Mouse (Mus musculus) midbrain, embryonic 14.5 days (tissue): ENCODE measurements around the gene C130050O18Rik. TPM values are rescaled to one million over a fixed set of nuclear protein-coding genes. Genes with fewer than 3 reads are reported as not detected.

ENCODE experiments used
- ATAC-seq: fragments of 200-750 bp; cut with Nextera tagmentation; 2 replicates; pipeline ENCODE4 v1.8.0; 2017; ENCODE audit warnings: moderate number of reproducible peaks, moderate library complexity; ENCODE audit not compliant: low FRiP score, low TSS enrichment
- DNase-seq: peaks from one replicate; pipeline ENCODE4 v3.0.0-alpha.2; 2015
- H3K27ac ChIP-seq: fragments of 300-500 bp; sonication (generic); replicated peaks from 2 replicates; pipeline ENCODE4 v1.5.1; 2014; ENCODE audit warnings: mild to moderate bottlenecking, low read depth, low read length, moderate library complexity
- H3K27me3 ChIP-seq: fragments of 300-500 bp; sonication (generic); 2 replicates; pipeline ENCODE4 v1.6.1; 2014; ENCODE audit warnings: low read length, control low read depth, mixed read lengths; ENCODE audit not compliant: control insufficient read depth, insufficient read depth
- H3K36me3 ChIP-seq: fragments of 300-500 bp; sonication (generic); 2 replicates; pipeline ENCODE4 v1.6.1; 2014; ENCODE audit warnings: low read length, control low read depth; ENCODE audit not compliant: control insufficient read depth, insufficient read depth
- H3K4me1 ChIP-seq: fragments of 300-500 bp; sonication (generic); 2 replicates; pipeline ENCODE4 v1.6.1; 2014; ENCODE audit warnings: mild to moderate bottlenecking, antibody characterized with exemption, low read length, control low read depth; ENCODE audit not compliant: control insufficient read depth, insufficient read depth
- H3K4me2 ChIP-seq: fragments of 300-500 bp; sonication (generic); 2 replicates; pipeline ENCODE4 v1.6.1; 2014; ENCODE audit warnings: mild to moderate bottlenecking, low read length, moderate library complexity
- H3K4me3 ChIP-seq: fragments of 300-500 bp; sonication (generic); replicated peaks from 2 replicates; pipeline ENCODE4 v1.5.1; 2014; ENCODE audit warnings: low read depth, low read length
- H3K9ac ChIP-seq: fragments of 300-500 bp; sonication (generic); replicated peaks from 2 replicates; pipeline ENCODE4 v1.6.1; 2014; ENCODE audit warnings: mild to moderate bottlenecking, low read length, moderate library complexity
- H3K9me3 ChIP-seq: fragments of 300-500 bp; sonication (generic); 2 replicates; pipeline ENCODE4 v1.6.1; 2016; ENCODE audit warnings: low read length, control low read depth, mixed read lengths; ENCODE audit not compliant: control insufficient read depth
- WGBS: fragments of 180-500 bp; shearing (Covaris S2); extraction: QIAGEN DNeasy Blood & Tissue Kit; methylation state at CpG from one replicate; pipeline ENCODE4 v1.1.7; 2014; 5-methylcytosine and 5-hydroxymethylcytosine counted together
- polyA plus RNA-seq: library from polyadenylated mRNA; unstranded; fragments of >200 nt; fragmentation: Nextera tagmentation; extraction: Ambion mirVana; gene quantifications from 2 replicates; pipeline ENCODE4 v1.2.1, GENCODE M21; 2014

The C130050O18Rik gene
- polyA plus RNA-seq, 1 experiment from 2014 or later, result 0.29 TPM

DNA sequence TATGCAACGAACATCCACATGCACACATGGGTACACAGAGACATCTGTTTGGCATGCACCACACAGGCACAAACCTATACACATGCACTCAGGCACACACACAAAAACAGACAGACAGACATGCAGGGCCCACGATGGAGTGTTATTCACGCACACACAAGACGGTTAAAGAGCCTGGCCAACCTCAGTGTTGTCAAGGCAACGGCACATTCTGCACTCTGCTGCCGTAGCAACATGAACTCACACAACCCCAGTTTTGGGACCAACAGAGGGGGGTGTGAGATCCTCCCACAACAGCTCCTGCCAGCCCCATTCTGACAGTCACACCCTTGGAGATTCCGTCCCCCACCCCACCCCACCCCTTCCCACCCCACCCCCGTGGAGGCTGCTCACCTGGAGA is 29.9 kb downstream of the C130050O18Rik start:
- Histone ChIP-seq H3K36me3 (no peaks in the 10 kb centered on the region), H3K9ac (no peak overlapping the region), H3K27ac (peak overlapping the region; percentile 58), H3K9me3 (no peaks in the 10 kb centered on the region), H3K4me1 (peaks cover 33% of the 10 kb centered on the region), H3K4me2 (no peak overlapping the region), H3K27me3 (no peaks in the 10 kb centered on the region), H3K4me3 (no peak overlapping the region)
- 11% methylated on average over 8 of the region's 8 CpGs for WGBS
- ATAC-seq (peak; percentile 72), DNase-seq (peak; percentile 80)

GRCm38 (mm10) chr5:139437769-139438168 is 32.7 kb downstream of the C130050O18Rik start:
- H3K9me3 ChIP-seq, result no peaks in the 10 kb centered on the region
- no peaks in the 10 kb centered on the region for H3K27me3 ChIP-seq
- no peak for ATAC-seq
- H3K4me3 ChIP-seq, result no peak overlapping the region
- H3K27ac ChIP-seq, result no peak overlapping the region
- WGBS, result 99% methylated on average over 4 of the region's 4 CpGs
- no peak for DNase-seq
- H3K4me2 ChIP-seq, result no peak overlapping the region
- H3K9ac ChIP-seq, result no peak overlapping the region
- no peaks in the 10 kb centered on the region for H3K36me3 ChIP-seq
- H3K4me1 ChIP-seq, result peaks cover 27% of the 10 kb centered on the region

GRCm38 (mm10) chr5:139438440-139438839 is 33.4 kb downstream of the C130050O18Rik start:
- Histone ChIP-seq H3K4me1 (peaks cover 27% of the 10 kb centered on the region), H3K4me3 (no peak overlapping the region), H3K4me2 (no peak overlapping the region), H3K36me3 (no peaks in the 10 kb centered on the region), H3K9ac (no peak overlapping the region), H3K27ac (no peak overlapping the region; the same call in 1 of the 2 replicates), H3K27me3 (no peaks in the 10 kb centered on the region), H3K9me3 (no peaks in the 10 kb centered on the region)
- no peak for ATAC-seq
- WGBS, result 42% methylated on average over 12 of the region's 12 CpGs
- DNase-seq, result no peak

- DNase-seq, result no peak
- no peak for ATAC-seq
- H3K36me3 ChIP-seq, result no peaks in the 10 kb centered on the region
- no peak overlapping the region for H3K9ac ChIP-seq
- no peak overlapping the region for H3K4me3 ChIP-seq
- H3K4me2 ChIP-seq, result no peak overlapping the region
- no peaks in the 10 kb centered on the region for H3K9me3 ChIP-seq
- peaks cover 9% of the 10 kb centered on the region for H3K4me1 ChIP-seq
- 86% methylated on average over 5 of the region's 5 CpGs for WGBS
- no peak overlapping the region for H3K27ac ChIP-seq
- no peaks in the 10 kb centered on the region for H3K27me3 ChIP-seq
Observed at GRCm38 (mm10) chr5:139440451-139440850, 35.4 kb downstream of the C130050O18Rik start.

DNA sequence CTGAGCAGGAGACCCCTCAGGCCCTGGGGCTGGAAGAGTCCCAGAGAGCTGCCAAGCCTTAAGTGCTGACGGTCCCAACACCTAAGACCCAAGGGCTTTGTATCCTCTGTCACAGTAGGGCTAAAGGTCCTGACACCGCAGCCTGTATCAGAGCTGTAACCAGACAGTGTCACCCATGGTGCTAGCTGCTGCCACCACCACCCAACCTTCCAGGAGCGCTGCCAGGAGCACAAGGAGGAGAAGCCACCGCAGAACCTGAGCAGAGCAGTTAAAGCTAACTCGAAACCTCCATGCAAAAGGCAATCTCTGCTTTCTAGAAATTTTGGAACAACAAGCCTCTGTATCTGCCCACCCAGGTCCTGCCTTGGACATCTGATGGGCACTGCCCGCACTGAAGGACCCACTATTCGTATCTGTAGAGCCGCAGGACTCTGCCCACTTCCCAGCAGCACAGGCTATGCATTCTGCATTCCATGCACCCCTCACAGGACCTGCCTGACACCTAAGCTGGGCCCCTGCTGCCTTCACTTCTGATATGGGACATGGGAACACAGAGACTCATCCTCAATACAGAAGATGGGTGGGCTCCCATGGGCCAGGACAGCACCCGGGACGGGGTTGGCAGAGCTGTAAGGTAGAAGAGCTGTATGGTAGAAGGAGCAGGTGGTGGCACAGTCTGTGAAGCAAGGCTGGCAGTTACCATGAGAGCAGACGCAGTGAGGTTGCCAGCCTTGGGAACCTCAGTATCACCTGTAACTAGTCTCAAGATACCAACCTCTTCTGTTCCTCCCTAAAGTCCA is 36.0 kb downstream of the C130050O18Rik start:
- no peaks in the 10 kb centered on the region for H3K36me3 ChIP-seq
- 95% methylated on average over 11 of the region's 11 CpGs for WGBS
- H3K27me3 ChIP-seq, result no peaks in the 10 kb centered on the region
- no peak overlapping the region for H3K4me2 ChIP-seq
- H3K4me1 ChIP-seq, result peaks cover 3% of the 10 kb centered on the region; the same call in 1 of the 2 replicates
- DNase-seq (no peak), ATAC-seq (no peak)
- no peak overlapping the region for H3K4me3 ChIP-seq
- H3K27ac ChIP-seq, result no peak overlapping the region
- H3K9me3 ChIP-seq, result no peaks in the 10 kb centered on the region
- no peak overlapping the region for H3K9ac ChIP-seq

DNA sequence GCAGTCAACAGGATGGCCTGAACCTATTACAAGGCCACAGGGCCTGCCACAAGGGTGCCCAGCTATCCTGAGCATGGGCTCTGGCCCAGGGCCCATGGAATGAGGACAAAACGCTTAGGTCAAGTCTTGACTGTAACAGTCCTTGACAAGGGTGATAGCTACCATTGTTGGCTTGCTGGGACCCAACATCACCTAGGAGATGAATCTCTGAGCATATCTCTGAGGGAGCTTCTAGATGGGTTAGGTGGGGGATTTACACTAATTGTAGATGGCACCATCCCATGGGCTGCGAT is 36.6 kb downstream of the C130050O18Rik start:
- DNase-seq (no peak), ATAC-seq (no peak)
- peaks cover 3% of the 10 kb centered on the region; the same call in 1 of the 2 replicates for H3K4me1 ChIP-seq
- H3K4me3 ChIP-seq, result no peak overlapping the region
- H3K27me3 ChIP-seq, result no peaks in the 10 kb centered on the region
- no peak overlapping the region for H3K9ac ChIP-seq
- no peak overlapping the region for H3K4me2 ChIP-seq
- H3K9me3 ChIP-seq, result no peaks in the 10 kb centered on the region
- 86% methylated on average over 2 of the region's 2 CpGs for WGBS
- no peak overlapping the region; the same call in 1 of the 2 replicates for H3K27ac ChIP-seq
- H3K36me3 ChIP-seq, result no peaks in the 10 kb centered on the region

DNA sequence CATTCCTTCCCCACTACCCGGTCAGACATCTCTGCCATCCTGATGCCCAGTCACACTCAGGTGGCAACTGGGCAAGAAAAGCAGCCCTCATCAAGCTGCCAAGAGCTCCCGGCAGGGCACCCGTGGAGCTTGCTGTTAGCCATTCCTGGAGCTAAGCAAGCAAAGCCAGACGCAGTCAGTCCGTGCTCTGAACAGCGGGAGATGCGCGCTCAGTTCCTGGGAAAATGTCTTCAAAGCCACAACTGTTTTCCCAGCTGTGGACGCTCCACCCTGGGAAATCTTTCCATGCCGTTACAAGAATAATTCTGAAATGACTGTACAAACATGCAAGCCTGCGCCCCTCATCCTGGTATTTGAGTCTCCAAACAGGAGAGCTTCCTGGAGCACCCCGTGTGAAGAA is 37.3 kb downstream of the C130050O18Rik start:
- no peak overlapping the region for H3K4me3 ChIP-seq
- 87% methylated on average over 12 of the region's 12 CpGs for WGBS
- no peaks in the 10 kb centered on the region for H3K36me3 ChIP-seq
- H3K27me3 ChIP-seq, result no peaks in the 10 kb centered on the region
- DNase-seq (no peak), ATAC-seq (no peak)
- peaks cover 3% of the 10 kb centered on the region; the same call in 1 of the 2 replicates for H3K4me1 ChIP-seq
- H3K9ac ChIP-seq, result no peak overlapping the region
- H3K27ac ChIP-seq, result no peak overlapping the region; the same call in 1 of the 2 replicates
- H3K4me2 ChIP-seq, result no peak overlapping the region
- H3K9me3 ChIP-seq, result no peaks in the 10 kb centered on the region

GRCm38 (mm10) chr5:139442962-139443361 is 37.9 kb downstream of the C130050O18Rik start:
- DNase-seq (no peak), ATAC-seq (no peak)
- H3K27me3 ChIP-seq, result no peaks in the 10 kb centered on the region
- H3K9ac ChIP-seq, result 0 out of 2 replicates have a peak overlapping the region, but pooled peaks have one; percentile 12
- H3K4me1 ChIP-seq, result peaks cover 3% of the 10 kb centered on the region; the same call in 1 of the 2 replicates
- no peak overlapping the region for H3K4me2 ChIP-seq
- H3K27ac ChIP-seq, result 0 out of 2 replicates have a peak overlapping the region, but pooled peaks have one; percentile 13
- WGBS, result 81% methylated on average over 4 of the region's 4 CpGs
- H3K9me3 ChIP-seq, result no peaks in the 10 kb centered on the region
- H3K4me3 ChIP-seq, result no peak overlapping the region
- no peaks in the 10 kb centered on the region for H3K36me3 ChIP-seq

DNA sequence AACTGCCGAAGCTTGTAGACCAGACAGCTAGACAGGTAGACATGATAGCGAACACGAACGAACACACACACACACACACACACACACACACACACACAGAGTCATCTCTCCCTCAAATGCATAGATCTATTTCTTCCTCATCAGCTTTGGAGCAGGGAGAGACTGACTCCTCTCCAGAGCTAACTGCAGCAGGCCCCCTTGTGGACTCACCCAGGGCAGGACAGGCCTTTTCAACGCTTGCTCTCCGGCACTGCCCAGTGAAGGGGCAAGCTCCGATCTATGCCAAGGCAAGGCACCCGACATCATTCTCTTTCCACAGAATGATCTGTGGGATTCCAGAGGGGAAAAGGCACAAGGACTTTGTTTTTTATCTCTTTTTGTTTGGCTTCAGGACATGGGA is 40.2 kb downstream of the C130050O18Rik start:
- ATAC-seq (no peak), DNase-seq (no peak)
- Histone ChIP-seq H3K27me3 (no peaks in the 10 kb centered on the region), H3K9ac (no peak overlapping the region), H3K27ac (no peak overlapping the region), H3K4me1 (peaks cover 3% of the 10 kb centered on the region; the same call in 1 of the 2 replicates), H3K4me3 (no peak overlapping the region), H3K9me3 (no peaks in the 10 kb centered on the region), H3K4me2 (no peak overlapping the region), H3K36me3 (no peaks in the 10 kb centered on the region)
- WGBS, result 90% methylated on average over 8 of the region's 8 CpGs
